ENCODE assay signal across 12 mouse cellular contexts in the genomic region with DNA sequence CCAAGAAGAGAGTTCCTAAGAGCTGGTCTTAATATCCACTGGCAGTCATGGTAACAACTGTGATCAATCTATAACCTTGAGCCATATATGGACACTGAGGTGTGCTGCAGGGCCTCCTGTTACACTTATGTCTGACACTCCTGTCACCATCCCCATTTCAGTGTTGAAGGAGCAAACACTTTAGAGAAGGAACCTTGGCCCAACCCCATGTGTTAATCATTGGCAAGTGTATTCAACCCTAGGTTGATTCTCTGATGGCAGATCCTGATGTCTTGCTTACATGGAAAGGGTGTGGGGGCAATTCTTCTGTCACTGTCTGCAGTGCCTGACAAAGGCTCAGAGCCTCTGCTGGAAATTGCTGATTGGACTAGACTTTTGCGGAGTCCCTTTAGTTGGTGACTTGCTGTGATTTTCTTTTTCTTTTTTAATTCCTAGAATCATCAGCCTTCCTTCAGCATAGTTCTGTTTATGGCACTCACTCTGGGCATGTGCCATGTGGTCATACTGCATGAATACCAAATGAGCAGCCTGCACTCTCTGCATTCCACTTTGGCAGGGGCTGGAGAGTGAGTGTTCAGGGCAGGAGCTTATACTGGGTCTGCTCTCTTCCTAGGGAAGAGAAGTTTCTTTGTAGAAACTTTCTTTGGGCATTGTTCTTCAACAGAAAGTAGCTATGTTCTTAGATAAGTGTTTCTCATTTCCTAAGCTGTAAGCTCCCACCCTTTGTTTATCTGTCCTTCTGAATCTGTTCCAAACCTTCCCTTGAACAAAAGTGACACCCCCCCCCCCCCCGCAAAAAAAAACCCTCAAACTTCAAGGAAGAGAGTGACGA.
DNase-seq lines count a peak whose midpoint lies in the region; ATAC-seq and TF ChIP-seq lines count a peak whose summit lies in the region.
"Had no signal": no experiment of that assay in that cellular context is flagged by ENCODE, and none has a peak within 500 bp of the region (broad histone marks: within the 10 kb centered on the region; RNA-seq: fewer than 3 reads in every experiment).

No protein-coding gene starts in this region.

- in situ Hi-C loops in Patski (cut with MboI; ENCODE audit: low pct_unique_long_range_greater_than_20kb) = loop anchor here (25.0 kb wide), 2 partner anchors 489 to 664 kb away; no protein-coding TSS in a partner anchor

- DNase-seq in heart, adult 18-20 months = no peak
- DNase-seq in Patski (ENCODE audit: low read depth, low spot score) = no peak
- peak; percentile 42 for DNase-seq in forebrain, postnatal 0 days
- DNase-seq in kidney, postnatal 36 days = peak; percentile 58 to 68
- DNase-seq in ovary, postnatal 10 days (ENCODE audit: low spot score) = no peak
- no peak for DNase-seq in cerebellum, postnatal 14 days
- no peak for DNase-seq in spleen, adult 18-20 months
- DNase-seq: cerebellum, postnatal 25 days; thymus, postnatal 4 days had no signal

- no peaks in the 10 kb centered on the region for H3K9me3 ChIP-seq in heart, embryonic 16.5 days (replicated peaks; ENCODE audit: control insufficient read depth, low read length)
- H3K9me3 ChIP-seq in forebrain, postnatal 0 days (ENCODE audit: low read length) = no peaks in the 10 kb centered on the region

- POLR2A ChIA-PET in Patski (lab: Charles Lee) = interaction anchor here (0.6 to 0.7 kb wide), 2 partner anchors 33 to 156 kb away, joined by 3 to 4 read pairs; no protein-coding TSS in a partner anchor

- 43% methylated on average over 3 of the region's 3 CpGs for WGBS in heart, embryonic 16.5 days
- 12% methylated on average over 3 of the region's 3 CpGs for WGBS in forebrain, postnatal 0 days

- TF ChIP-seq CTCF in Patski (IDR thresholded peaks at IDR 0.05) = no peak
- TF ChIP-seq CTCF in forebrain, postnatal 0 days (IDR thresholded peaks at IDR 0.05; ENCODE audit: low read depth) = no peak

- no peaks in the 10 kb centered on the region for H3K36me3 ChIP-seq in heart, embryonic 16.5 days (ENCODE audit: control insufficient read depth, insufficient read depth)
- no peaks in the 10 kb centered on the region for H3K36me3 ChIP-seq in forebrain, postnatal 0 days (ENCODE audit: insufficient read depth)

- CTCF ChIA-PET in Patski (lab: Charles Lee) = interaction anchor here (0.9 to 1.1 kb wide), 2 partner anchors 14 to 172 kb away, joined by 3 to 4 read pairs; no protein-coding TSS in a partner anchor

- H3K27ac ChIP-seq in heart, embryonic 16.5 days (ENCODE audit: low read length) = peak overlapping the region; percentile 56
- H3K27ac ChIP-seq in forebrain, postnatal 0 days (ENCODE audit: low read depth, low read length) = no peak overlapping the region

- 0 out of 2 replicates have a peak overlapping the region, but pooled peaks have one; percentile 11 for H3K9ac ChIP-seq in heart, embryonic 16.5 days (ENCODE audit: low read length)
- no peak overlapping the region for H3K9ac ChIP-seq in forebrain, postnatal 0 days

- no peaks in the 10 kb centered on the region for H3K27me3 ChIP-seq in heart, embryonic 16.5 days (ENCODE audit: control insufficient read depth, insufficient read depth, low read length)
- no peaks in the 10 kb centered on the region for H3K27me3 ChIP-seq in Patski
- H3K27me3 ChIP-seq in forebrain, postnatal 0 days (ENCODE audit: insufficient read depth, low read length) = no peaks in the 10 kb centered on the region

- ATAC-seq in heart, embryonic 16.5 days (replicated peaks; ENCODE audit: extremely low read depth, insufficient read depth, low FRiP score) = peak; percentile 69
- ATAC-seq in Patski = peak; percentile 82
- ATAC-seq in forebrain, postnatal 0 days = peak; percentile 73

- H3K4me3 ChIP-seq in heart, embryonic 16.5 days (ENCODE audit: low read length) = no peak overlapping the region
- no peak overlapping the region for H3K4me3 ChIP-seq in forebrain, postnatal 0 days (ENCODE audit: low read depth, low read length)
- H3K4me3 ChIP-seq: myocyte had no signal

- H3K4me2 ChIP-seq in heart, embryonic 16.5 days (ENCODE audit: low read depth, low read length) = no peak overlapping the region
- H3K4me2 ChIP-seq in forebrain, postnatal 0 days (ENCODE audit: low read depth) = no peak overlapping the region
- H3K4me2 ChIP-seq: liver, embryonic 11.5 days had no signal

- H3K4me1 ChIP-seq in heart, embryonic 16.5 days (ENCODE audit: control insufficient read depth, insufficient read depth, low read length) = peaks cover 41% of the 10 kb centered on the region
- H3K4me1 ChIP-seq in forebrain, postnatal 0 days (ENCODE audit: insufficient read depth) = peaks cover 18% of the 10 kb centered on the region

Comparison
In these comparisons a context has a peak if more than half of its experiments do, and no peak if none do; other contexts are left out.
1. DNase-seq: peak in forebrain, postnatal 0 days (single experiment) and kidney, postnatal 36 days (2 of 2); none in heart, adult 18-20 months (0 of 2), Patski (single experiment), ovary, postnatal 10 days (single experiment), cerebellum, postnatal 14 days (0 of 2) and spleen, adult 18-20 months (0 of 2).
2. Peak in every context shown above with its lines, with median percentiles within 50 percentile points of each other: ATAC-seq.